Mouse (Mus musculus) cerebellum, postnatal 14 days (tissue): ENCODE measurements around the gene Patj.
A peak's percentile ranks its signal among the peaks of the same experiment; 100 is the strongest.

ENCODE experiments used
- DNase-seq, 2 experiments: peaks; one replicate each; pipeline ENCODE4 v3.0.0; 2021; ENCODE audit warnings: mixed read lengths in 2 of 2

Gene Patj

DNA sequence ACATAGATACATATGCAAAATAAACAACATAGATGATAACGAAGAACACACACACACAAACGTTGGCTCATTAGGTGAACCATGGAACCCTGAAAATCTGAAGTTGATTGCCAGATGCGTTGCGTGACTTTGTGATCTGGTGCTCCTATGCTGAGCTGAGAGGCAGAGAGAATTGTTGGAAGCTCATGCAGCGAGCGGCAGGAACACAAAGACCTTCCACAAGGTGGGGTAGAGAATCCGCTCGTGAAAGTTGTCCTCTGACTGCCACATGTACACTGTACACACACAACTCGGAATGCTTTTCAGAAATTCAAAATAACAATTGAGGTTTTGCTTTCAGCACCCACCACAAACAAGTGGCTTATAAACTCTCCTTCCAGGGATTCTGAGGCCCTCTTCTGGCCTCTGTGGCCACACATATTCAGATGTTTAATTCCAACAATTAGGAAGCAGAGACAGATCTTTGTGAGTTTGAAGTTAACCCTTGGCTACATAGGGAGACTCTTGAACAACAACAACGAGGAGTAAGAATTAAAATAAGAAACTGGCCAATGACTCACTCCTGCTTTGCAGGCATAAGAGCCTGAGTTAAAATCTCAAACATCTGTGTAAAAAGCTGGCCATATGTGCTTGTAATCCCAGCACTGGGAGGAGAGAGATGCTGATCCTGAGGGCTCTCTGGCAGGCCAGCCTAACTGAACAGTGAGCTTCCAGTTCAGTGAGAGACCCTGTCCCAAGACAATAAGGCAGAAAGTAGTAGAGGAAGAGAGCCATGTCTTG lies 116.6 kb downstream of the Patj start:
- DNase-seq, result no peak

DNA sequence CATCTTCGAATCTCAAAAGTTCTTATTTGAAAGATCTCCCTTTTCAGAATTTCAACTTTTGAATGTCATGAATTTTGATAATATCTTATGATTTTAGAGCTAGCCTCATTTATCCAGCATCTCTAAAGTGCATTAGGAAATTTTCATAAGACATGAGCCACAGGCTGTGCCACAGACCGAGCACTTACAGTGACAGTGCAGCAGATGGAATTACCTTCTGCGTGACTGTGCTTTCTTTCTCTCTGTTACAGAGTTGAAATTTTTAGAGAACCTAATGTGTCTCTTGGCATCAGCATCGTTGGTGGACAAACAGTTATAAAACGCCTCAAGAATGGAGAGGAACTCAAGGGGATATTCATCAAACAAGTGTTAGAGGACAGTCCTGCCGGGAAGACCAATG lies 124.9 kb downstream of the Patj start:
- no peak for DNase-seq

DNA sequence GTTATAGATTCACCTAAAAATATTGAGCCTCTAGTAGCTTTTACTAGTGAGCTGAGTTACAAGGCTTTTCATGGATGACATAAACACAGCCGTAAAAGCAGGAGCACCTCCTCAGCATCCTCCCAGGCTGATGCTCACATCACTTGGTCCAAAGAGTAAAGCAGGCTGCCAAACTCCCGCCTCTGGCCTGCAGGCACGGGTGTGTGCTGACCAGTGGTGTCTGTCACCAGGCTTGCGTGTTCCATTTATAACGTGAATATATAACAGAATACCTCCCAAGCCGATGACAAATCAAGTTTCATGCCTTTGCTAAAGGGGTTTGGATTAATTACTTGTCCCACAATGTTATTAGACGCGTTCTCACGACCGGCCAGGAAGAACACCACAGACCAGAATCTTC lies 128.9 kb downstream of the Patj start:
- no peak for DNase-seq

DNA sequence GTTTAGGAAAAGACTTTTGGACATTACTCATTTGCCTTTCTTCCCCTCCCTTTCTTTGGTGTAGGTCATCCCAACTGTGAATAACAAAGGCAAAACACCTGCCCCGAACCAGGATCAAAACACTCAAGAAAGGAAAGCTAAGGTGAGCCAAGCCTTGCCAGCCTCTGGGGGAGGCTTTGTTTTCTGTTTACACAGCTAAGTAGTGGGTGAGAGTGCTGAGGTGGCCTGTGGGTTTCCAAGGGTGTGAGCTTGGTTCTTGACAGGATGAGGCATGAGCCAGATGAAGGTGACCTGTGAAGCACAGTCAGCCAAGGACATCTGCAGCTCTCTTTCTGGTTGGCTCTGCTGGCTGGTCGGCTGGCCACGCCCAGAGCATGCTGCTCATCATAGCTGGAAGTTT lies 139.9 kb downstream of the Patj start:
- DNase-seq, result no peak

DNA sequence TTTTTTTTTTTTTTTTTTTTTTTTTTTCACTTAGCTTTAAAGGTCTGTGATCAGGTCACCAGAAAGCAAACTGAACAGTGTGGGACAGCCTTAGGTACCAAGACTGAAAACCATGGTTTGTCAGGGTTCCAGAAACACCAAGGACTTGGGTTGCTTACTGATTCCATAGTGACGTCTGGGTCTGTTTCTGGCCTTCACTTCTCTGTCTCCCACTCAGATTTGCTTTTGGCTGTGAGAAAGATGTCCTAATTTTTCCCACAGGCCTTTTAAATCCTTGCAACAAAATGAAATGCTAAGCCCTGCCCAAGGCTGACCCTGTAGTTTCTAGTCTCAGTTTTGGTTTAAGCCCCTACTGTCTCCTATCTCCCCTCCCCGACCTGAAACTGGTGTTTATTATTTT lies 146.0 kb downstream of the Patj start:
- no peak for DNase-seq

DNA sequence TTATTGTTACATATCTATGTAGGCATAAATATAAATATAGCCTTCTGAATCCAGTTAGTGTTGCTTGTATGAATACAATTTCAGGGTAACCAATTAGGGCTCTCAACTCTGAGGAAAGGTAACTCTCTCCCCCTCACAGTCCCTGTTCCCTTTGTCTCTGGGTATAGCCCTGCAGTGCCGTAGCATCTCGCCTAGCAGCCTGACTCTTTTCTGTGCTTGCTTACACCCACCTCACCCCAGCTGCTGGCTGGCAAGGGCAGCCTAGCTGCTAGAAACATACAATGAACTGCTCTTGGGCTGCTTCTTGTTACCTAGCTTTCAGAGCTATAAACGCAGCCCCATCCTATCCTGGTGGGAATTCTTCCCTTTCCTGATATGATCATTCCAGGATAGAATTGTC lies 147.4 kb downstream of the Patj start:
- no peak for DNase-seq

DNA sequence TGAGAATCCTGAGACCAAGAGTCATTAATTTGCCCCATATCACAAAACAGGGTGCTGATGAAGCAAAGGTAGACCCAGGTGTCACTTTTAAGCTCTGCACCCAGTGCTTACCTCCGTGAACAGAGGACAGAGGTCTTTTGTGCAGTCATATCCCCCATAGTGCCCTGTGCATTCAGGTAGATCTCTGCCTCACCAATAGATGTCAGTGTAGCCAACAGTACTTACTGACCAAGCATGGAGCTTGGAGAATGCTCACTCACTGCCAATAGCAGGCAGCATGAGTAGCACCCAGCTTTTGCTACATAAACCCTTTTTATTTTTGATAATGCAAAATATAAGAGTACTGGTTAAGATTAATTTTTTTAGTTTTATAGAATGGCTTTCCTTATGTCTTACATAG lies 149.8 kb downstream of the Patj start:
- peak; percentile 59 to 68 for DNase-seq

DNA sequence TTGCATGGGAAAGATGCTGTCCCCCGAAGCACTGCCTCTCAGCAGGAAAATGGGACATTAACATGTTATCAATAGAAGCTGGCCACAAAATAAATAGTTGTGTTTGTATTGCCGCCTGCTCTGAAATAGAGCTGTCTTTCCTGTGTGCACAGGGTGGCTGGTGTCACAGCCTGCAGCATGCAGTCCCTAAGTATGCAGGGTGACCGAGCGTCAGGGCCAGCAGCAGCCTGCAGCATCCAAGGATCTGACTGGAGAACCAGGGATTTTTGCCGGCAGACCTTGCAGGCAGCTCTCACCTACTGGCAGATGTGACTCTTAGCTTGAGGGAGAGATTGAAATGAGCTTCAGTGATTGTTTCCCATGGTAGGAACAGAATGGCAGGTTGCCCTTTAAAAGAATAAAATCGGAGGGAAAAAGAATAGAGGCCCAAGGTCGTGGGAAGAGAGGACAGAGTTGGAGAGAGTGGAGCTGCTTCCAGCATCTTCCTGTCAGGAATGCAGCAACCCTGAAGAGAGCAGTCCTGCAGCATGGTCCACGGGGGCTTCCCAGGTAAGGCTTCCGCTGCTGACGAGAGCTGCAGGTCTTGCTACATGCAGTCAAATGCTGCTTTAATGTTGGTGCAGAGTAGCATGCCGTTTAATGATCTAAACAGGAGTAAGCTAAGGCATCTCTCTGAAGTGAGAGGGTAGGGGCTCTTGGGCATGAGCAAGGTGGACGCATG lies 151.0 kb downstream of the Patj start:
- DNase-seq, result peak; percentile 27 to 49

DNA sequence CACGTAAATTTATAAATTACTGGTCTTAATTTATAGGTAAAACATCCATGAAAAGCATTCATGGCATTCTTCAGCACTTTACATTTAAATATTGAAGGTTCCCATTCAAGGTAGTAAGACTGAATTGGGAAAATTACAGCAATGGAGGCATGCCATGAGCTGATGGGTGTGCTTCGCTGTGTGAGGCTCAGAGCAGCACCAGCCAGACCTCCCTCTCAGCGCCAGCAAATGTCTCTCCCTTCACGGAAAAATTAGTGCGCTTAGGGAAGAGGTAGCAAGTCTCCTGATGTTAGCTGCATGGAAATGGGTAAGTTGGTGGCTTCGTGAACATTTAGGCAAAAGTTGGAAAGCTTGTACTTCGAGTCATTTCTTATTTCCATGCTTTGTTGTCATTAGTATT lies 153.9 kb downstream of the Patj start:
- DNase-seq, result peak in 1 of 2 experiments; percentile 57

DNA sequence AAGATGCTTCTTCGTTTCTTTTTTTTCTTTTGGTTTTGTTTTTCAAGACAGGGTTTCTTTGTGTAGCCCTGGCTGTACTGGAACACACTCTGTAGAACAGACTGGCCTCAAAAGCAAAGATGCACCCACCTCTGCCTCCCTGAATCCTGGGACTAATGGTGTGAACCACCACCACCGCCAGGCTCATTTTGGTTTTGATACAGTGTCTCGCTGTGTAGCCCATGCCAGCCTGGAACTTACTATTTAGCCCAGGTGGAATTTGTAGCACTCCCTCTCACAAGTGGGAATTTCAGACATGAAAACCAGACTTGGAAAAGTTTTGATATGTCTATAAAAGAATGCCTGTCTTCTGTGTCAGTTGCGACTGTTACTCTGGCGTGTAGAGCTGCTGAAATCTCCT lies 154.5 kb downstream of the Patj start:
- DNase-seq, result no peak

DNA sequence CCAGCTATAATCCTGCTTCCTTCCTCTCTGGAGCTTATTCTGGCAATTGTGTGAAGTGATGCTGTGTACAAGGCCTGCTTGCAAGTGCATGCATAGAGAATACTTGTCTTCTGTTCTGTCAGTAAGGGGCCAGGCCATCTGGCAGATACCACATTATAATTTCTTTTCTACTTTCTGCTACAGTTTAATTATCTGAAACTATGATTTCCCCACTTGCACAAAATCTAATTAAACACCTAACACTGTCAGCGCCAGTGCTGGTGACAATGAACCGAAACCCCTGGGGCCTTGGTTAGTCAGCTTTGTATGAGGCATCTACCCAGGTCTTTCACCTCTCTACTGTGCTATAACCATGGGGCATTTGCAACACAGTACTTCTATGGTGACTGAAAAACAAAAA lies 160.1 kb downstream of the Patj start:
- DNase-seq, result no peak

DNA sequence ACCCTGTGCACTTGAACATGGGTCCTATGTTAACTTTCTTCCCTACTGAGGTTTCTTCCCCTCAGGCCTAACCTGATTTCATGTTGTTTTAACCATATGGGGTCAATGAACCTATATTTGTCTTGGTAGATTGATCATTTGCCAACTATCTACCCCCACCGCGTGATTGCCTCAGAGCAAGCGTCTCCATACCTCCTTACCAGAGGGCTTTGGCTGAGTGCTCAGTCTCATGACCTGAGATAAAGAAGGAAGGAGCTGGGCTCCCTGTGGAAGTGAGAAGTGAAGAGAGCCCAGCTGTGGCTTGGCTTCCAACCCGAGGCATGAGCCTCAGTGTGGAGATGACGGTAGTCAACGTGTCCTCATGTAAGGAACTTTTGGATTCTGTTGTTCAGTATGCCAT lies 160.9 kb downstream of the Patj start:
- no peak for DNase-seq

DNA sequence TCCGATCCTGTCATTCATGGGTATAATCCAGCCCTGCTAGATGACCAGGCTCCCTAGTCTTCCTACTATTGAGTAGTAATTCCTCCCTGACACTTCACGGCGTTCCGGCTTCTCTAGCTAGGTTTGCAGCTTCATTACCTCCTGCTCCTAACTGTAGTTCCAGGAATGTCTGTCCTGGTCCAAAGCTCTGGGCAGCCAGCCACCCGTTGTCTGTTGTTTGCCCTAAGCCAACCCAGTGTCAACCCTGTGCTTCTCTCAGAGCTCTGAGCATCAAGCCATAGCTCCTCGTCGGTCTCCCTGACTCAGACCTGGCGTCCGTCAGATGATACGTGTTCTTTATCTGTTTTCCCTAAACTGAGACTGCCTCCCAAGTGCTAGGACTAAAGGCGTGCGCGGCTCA lies 161.6 kb downstream of the Patj start:
- peak; percentile 58 to 77 for DNase-seq

DNA sequence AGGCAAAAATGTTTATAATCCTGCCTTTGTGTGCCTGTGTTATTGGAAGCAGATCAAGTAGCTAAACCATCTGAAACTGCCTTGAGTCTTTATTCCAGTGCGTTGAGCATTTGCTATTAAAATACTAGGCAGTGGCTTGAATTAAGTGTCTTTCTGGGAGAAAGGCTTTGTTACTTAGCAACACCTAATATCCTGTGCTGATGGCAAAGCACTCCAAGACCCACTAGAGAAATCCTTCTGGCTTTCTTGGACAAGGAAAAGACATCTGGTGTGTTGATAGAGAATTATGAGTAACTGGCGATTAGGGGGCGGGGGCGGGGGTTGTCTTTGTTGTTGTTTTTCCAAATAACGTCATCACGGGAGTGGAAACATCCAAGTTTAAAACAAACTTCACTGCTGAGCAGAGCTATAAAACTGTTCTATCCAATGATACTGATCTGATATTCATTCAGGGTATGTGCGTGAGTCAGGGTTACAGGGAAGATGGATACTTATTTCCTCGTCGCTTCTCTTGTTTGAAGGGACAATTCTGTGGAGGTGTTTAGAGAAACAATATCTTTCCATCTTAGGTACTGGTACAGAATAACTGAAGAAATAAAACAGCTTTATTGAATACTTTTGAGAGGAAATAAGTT lies 164.7 kb downstream of the Patj start:
- no peak for DNase-seq

DNA sequence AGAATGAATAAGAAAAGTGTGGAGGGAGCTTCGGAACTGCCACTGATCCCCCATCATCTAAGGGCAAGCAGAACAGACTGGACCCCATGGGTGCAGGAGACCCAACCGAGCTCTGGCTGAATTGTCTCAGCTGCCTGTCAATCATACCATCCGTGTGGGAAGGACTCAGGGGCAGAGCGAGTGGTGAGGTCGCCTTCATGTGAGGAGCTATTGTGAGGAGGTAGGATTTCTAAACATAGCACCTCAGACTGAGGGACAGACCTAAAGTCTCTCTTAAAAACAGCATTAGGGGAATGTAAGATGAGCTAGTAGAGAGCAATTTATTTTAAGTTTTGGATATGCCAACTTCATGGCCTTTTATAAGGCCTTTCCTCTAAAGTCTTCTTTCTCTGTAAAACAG lies 167.5 kb downstream of the Patj start:
- no peak for DNase-seq

DNA sequence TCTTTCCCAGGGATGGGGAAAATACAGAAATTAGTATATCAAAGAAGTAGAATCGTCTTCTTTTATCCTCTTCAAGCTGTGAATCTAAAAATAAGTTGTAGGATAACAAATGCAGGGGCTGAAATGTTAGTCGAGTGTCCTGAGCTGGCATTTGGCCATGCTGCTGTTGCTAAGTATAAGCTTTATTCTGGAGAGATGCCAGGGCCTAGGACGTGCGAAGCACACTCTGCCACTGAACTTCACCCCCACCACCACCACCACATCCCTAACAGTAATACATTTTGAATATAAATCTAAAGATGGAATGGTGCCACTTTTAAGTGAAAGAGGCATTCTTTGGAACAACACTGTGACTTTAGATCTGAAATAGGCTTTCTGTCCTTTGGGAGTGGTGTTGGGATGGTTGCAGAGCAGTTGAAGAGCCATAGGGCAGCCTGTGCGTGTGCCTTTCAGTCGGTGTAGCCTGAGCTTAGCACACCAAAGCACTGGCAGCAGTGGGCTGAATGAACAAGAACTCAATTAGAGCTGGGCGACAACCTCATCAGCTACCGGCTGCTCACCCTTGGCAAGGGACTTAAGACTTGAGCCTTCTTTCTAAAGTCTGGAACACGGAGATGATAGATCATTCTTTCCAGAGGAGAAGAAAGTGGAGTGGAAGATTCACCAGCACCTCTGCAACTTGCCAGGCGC lies 168.1 kb downstream of the Patj start:
- DNase-seq, result no peak

DNA sequence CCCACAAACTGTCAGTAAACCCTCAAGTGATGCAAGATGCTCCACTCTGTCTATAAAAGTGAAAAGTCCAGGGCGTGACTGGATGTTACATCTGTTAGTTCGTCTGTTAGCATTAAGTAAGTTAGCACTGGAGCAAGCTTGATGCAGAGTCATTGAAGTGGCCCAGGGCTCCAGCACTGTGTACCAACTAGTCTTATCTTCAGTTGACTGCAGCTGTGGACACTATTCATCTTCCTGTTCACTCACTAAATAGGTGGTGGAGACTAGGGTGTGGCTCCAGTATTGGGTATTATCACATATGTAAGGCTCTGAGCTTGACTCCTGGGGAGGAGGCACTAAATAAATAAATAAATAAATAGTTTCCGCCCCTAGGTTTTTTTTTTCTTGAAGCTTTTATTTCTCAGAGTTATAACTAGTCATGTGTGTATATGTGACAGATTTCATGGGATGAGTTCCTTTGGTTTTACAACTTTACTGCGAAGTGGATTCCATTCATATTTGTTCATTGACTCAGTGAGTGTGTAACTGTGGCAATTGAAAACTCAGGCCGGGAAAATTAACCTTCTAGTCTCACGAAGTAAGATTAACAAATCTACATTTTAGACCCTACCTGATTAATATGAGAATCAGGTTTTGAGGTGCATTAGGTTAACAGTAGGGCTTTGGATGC lies 168.7 kb downstream of the Patj start:
- no peak for DNase-seq

DNA sequence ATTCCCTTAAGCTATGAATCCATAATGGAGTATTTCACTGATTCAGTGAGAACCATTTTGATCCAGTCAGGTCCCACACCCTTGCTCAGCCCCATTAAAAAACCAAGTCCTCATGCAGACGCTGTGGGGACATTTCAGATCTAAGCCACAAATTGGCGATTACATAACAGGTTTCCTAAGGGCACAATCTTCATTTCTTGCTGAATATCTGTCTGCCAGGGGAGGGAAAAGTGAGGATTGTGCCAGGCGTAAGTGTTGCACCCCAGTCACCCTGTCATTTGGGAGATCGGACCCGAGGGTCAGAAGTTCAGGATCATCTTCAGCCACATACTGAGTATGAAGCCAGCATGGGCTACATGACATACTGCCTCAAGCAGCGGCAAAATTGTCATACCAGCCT lies 171.2 kb downstream of the Patj start:
- no peak for DNase-seq

DNA sequence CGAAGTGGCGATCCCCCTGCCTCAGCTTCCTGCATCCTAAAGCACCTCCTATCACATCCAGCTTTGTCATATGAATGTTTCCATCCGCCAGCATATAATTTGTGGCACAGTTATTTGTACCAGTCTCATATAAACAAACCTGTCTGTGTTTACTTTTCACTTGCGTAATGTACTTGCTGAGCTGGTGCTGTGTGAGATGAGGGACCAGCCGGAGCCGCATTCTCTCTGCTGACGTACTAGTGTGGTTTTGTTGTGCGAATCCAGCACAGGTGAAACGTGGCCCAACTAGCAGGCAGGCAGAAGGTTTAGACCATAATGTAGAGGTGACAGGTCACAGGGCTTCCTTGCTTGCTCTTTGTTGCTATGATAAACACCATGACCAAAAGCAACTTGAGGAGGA lies 171.9 kb downstream of the Patj start:
- no peak for DNase-seq

DNA sequence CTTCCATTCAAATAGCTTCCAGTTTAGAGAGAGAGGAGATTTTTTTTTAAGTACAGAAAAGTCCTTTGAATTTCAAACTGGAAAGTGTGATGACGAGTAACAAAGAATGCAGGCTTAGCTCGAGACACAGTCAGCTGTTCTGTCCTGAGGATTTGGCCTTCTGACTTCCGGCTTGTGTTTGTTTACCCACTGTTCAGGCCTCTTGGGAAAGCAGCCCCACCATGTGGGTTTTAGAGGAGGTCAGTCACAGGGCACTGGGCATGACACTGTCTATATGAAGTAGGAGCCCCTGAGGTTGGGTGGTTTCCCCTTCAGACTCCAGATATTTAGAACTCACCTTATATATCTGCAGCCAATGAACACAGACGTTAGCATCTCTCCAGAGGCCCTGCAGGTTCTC lies 174.3 kb downstream of the Patj start:
- no peak for DNase-seq

DNA sequence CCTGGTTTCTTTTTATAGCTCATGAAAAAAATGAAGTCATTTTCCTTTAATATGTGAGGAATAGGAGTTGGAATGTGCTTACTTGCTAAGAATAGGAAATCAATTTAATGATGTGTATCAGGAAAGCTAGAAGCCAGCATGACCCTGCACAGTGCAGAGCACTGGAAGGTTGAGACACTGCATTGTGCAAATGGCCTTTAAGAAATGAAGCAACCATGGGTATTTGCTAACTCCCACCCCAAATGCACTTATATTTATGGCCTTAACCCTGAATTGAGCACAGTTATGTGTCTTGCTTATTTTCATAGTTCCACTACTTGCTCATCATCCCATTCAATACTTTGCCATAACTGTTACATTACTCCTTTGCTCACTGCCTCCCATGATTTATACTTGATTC lies 181.7 kb downstream of the Patj start:
- DNase-seq, result no peak

DNA sequence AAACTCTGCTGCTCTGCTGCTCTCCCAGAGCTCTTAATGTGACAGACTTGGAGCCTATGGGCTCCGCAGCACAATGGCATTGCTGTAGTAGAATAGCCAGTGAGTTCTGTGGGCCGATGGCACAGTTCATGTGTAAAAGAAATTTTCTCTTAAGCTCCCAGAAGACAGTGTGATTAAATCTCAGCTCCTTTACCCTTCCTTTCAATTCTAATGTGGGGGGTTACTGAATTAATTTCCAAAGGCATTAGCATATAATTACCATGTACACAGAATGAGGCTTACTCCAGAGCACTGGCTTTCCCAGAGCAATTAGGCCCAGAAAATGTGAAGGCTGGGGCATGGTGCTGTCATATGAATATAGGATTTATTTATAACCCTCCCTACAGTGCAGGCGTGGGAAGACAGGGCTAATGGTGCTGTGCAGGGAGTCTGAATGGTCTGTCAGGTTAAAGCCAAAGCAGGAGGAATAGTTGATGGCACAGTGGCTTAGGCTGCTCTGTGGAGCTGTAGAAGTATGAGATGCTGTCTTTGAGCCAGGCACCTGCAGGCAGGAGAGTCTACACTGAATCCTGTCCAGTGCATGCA lies 182.5 kb downstream of the Patj start:
- peak in 1 of 2 experiments; percentile 48 for DNase-seq

DNA sequence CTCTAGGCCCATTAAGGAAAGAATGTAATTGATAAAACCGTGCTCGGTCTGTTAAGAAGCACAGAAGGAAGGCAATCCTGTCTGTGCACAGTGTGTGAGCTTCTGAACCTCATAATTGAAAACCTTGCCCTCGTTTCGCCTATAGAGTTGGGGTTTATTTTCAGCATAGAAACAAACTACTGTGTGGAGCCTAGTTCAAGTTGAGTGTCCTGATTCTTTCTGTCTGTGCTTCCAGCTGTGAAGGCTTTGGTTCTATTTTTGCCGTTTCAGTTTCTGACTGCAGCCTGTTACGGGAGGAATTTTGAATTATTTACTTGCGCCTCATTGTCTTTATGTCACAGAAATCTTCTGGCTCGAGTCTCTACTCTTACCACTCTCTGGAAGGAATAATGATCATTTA lies 185.9 kb downstream of the Patj start:
- DNase-seq, result no peak
